Mouse (Mus musculus) MEL (cell line): ENCODE measurements at regions not wholly inside any gene's neighbourhood (a gene's known extent, or its start where the extent isn't known, plus 50 kb on each side); places are given as distances from the start of the nearest gene placed in this dataset.

Experiments used
- DNase-seq: peaks from one replicate; pipeline ENCODE4 v3.0.0; 2011; ENCODE audit warnings: low read depth, low spot score
- H3K27ac ChIP-seq: 2 replicates; pipeline ENCODE4 v1.5.1; 2012; ENCODE audit warnings: low read depth, mild to moderate bottlenecking, control low read depth, low read length, moderate library complexity; ENCODE audit not compliant: control insufficient read depth
- H3K27me3 ChIP-seq, 2 experiments: fragments of 150-350 bp in 1 of 2; sonication (generic) in 1 of 2; 2 replicates each; pipeline ENCODE4 v1.6.1; 2012; ENCODE audit warnings: low read length in 2 of 2, mild to moderate bottlenecking in 2 of 2, improper control_type of control experiment in 1 of 2, moderate library complexity in 1 of 2; ENCODE audit not compliant: insufficient read depth in 2 of 2, control insufficient read depth in 1 of 2
- H3K36me3 ChIP-seq, 2 experiments: 2 replicates each; pipeline ENCODE4 v1.6.1; 2012 to 2014; ENCODE audit warnings: low read length in 2 of 2, improper control_type of control experiment in 1 of 2, inconsistent platforms in 1 of 2, mild to moderate bottlenecking in 1 of 2; ENCODE audit not compliant: insufficient read depth in 2 of 2, control insufficient read depth in 1 of 2
- H3K4me1 ChIP-seq, 2 experiments: fragments of 150-350 bp in 1 of 2; sonication (generic) in 1 of 2; 2 replicates each; pipeline ENCODE4 v1.6.1; 2012; ENCODE audit warnings: low read length in 2 of 2, improper control_type of control experiment in 1 of 2, mild to moderate bottlenecking in 1 of 2; ENCODE audit not compliant: insufficient read depth in 2 of 2, control insufficient read depth in 1 of 2
- H3K4me3 ChIP-seq, 2 experiments: fragments of 150-350 bp in 1 of 2; sonication (generic) in 1 of 2; 2 replicates each; pipeline ENCODE4 v1.5.1; 2012; ENCODE audit warnings: low read depth in 2 of 2, low read length in 2 of 2, mild to moderate bottlenecking in 2 of 2, moderate library complexity in 2 of 2, control low read depth in 1 of 2, improper control_type of control experiment in 1 of 2; ENCODE audit not compliant: control insufficient read depth in 1 of 2, insufficient read depth in 1 of 2
- H3K79me2 ChIP-seq: 2 replicates; pipeline ENCODE4 v1.6.1; 2012; ENCODE audit warnings: mild to moderate bottlenecking, low read length, moderate library complexity; ENCODE audit not compliant: control insufficient read depth, poor library complexity, insufficient read depth
- H3K9ac ChIP-seq: 2 replicates; pipeline ENCODE4 v1.6.1; 2012; ENCODE audit warnings: low read depth, mild to moderate bottlenecking, control low read depth, low read length, moderate library complexity; ENCODE audit not compliant: control insufficient read depth, poor library complexity, severe bottlenecking
- H3K9me3 ChIP-seq: fragments of 150-350 bp; sonication (generic); replicated peaks from 2 replicates; pipeline ENCODE4 v1.6.1; 2012; ENCODE audit warnings: mild to moderate bottlenecking, low read length, improper control_type of control experiment, moderate library complexity; ENCODE audit not compliant: insufficient read depth
- CTCF ChIP-seq, 3 experiments: IDR thresholded peaks in 2 of 3; conservative IDR thresholded peaks in 1 of 3; 2 replicates each; pipeline ENCODE4 v1.5.1; 2011 to 2012; ENCODE audit warnings: low read length in 3 of 3, low read depth in 2 of 3, mild to moderate bottlenecking in 2 of 3, improper control_type of control experiment in 1 of 3, inconsistent platforms in 1 of 3, mixed read lengths in 1 of 3, moderate library complexity in 1 of 3; ENCODE audit not compliant: control insufficient read depth in 1 of 3, insufficient read depth in 1 of 3, poor library complexity in 1 of 3, severe bottlenecking in 1 of 3
- E2F4 ChIP-seq: IDR thresholded peaks from 2 replicates; pipeline ENCODE4 v1.6.1; 2011; ENCODE audit warnings: low read depth, low read length, improper control_type of control experiment, borderline replicate concordance
- EP300 ChIP-seq, 2 experiments: IDR thresholded peaks; 2 replicates each; pipeline ENCODE4 v1.6.1; 2011; ENCODE audit warnings: improper control_type of control experiment in 2 of 2, low read length in 2 of 2, low read depth in 1 of 2, mild to moderate bottlenecking in 1 of 2
- ETS1 ChIP-seq: IDR thresholded peaks from 2 replicates; pipeline ENCODE4 v1.6.1; 2012; ENCODE audit warnings: low read depth, mild to moderate bottlenecking, inconsistent platforms, low read length, improper control_type of control experiment, moderate library complexity
- GABPA ChIP-seq: IDR thresholded peaks from 2 replicates; pipeline ENCODE4 v1.6.1; 2012; ENCODE audit warnings: low read depth, mild to moderate bottlenecking, inconsistent platforms, low read length, improper control_type of control experiment, moderate library complexity
- HCFC1 ChIP-seq: IDR thresholded peaks from 2 replicates; pipeline ENCODE4 v1.6.1; 2012; ENCODE audit warnings: low read depth, mild to moderate bottlenecking, inconsistent platforms, low read length, improper control_type of control experiment, moderate library complexity
- JUND ChIP-seq: IDR thresholded peaks from 2 replicates; pipeline ENCODE4 v1.6.1; 2011; ENCODE audit warnings: low read depth, mild to moderate bottlenecking, improper control_type of control experiment, low read length
- MAX ChIP-seq: IDR thresholded peaks from 2 replicates; pipeline ENCODE4 v1.6.1; 2011; ENCODE audit warnings: low read length, improper control_type of control experiment
- MAZ ChIP-seq: IDR thresholded peaks from 2 replicates; pipeline ENCODE4 v1.6.1; 2012; ENCODE audit warnings: low read depth, mild to moderate bottlenecking, inconsistent platforms, low read length, improper control_type of control experiment
- MEF2A ChIP-seq: IDR thresholded peaks from 2 replicates; pipeline ENCODE4 v1.6.1; 2014; ENCODE audit warnings: low read depth, mild to moderate bottlenecking, inconsistent platforms, low read length, improper control_type of control experiment; ENCODE audit not compliant: poor library complexity, insufficient replicate concordance, severe bottlenecking; ENCODE audit errors: extremely low read depth
- MXI1 ChIP-seq: IDR thresholded peaks from 2 replicates; pipeline ENCODE4 v1.6.1; 2011; ENCODE audit warnings: mild to moderate bottlenecking, low read depth, low read length, improper control_type of control experiment
- MYB ChIP-seq: IDR thresholded peaks from 2 replicates; pipeline ENCODE4 v1.6.1; 2011; ENCODE audit warnings: mild to moderate bottlenecking, low read depth, low read length, improper control_type of control experiment
- MYC ChIP-seq: IDR thresholded peaks from 2 replicates; pipeline ENCODE4 v1.6.1; 2011; ENCODE audit warnings: low read depth, mild to moderate bottlenecking, low read length, improper control_type of control experiment, moderate library complexity
- NRF1 ChIP-seq: IDR thresholded peaks from 2 replicates; pipeline ENCODE4 v1.6.1; 2014; ENCODE audit warnings: low read depth, mild to moderate bottlenecking, inconsistent platforms, low read length, improper control_type of control experiment, moderate library complexity; ENCODE audit not compliant: poor library complexity, insufficient read depth, severe bottlenecking
- POLR2AphosphoS5 ChIP-seq: IDR thresholded peaks from 2 replicates; pipeline ENCODE4 v1.6.1; 2012; ENCODE audit warnings: low read depth, borderline replicate concordance, mild to moderate bottlenecking, inconsistent platforms, low read length, moderate library complexity, mixed read lengths
- RCOR1 ChIP-seq: IDR thresholded peaks from 2 replicates; pipeline ENCODE4 v1.6.1; 2012; ENCODE audit warnings: low read depth, mild to moderate bottlenecking, inconsistent platforms, low read length, improper control_type of control experiment
- TAL1 ChIP-seq: IDR thresholded peaks from 2 replicates; pipeline ENCODE4 v1.6.1; 2012; ENCODE audit warnings: mild to moderate bottlenecking, inconsistent platforms, low read length, moderate library complexity, mixed read lengths
- TCF12 ChIP-seq: IDR thresholded peaks from 2 replicates; pipeline ENCODE4 v1.6.1; 2014; ENCODE audit warnings: low read depth, mild to moderate bottlenecking, inconsistent platforms, low read length, improper control_type of control experiment, moderate library complexity
- ZNF384 ChIP-seq: IDR thresholded peaks from 2 replicates; pipeline ENCODE4 v1.6.1; 2012; ENCODE audit warnings: low read depth, mild to moderate bottlenecking, inconsistent platforms, low read length, improper control_type of control experiment

GRCm38 (mm10) chr11:63245041-63245440 is 116.3 kb downstream of the Pmp22 start:
- Histone ChIP-seq H3K27ac (no peak overlapping the region), H3K79me2 (no peaks in the 10 kb centered on the region), H3K9me3 (no peaks in the 10 kb centered on the region), H3K4me3 (no peak overlapping the region), H3K36me3 (no peaks in the 10 kb centered on the region), H3K9ac (no peak overlapping the region), H3K27me3 (no peaks in the 10 kb centered on the region), H3K4me1 (no peaks in the 10 kb centered on the region)
- no peak for TF ChIP-seq TAL1
- no peak for TF ChIP-seq ETS1
- no peak for TF ChIP-seq JUND
- TF ChIP-seq MYB = no peak
- no peak for TF ChIP-seq MEF2A
- TF ChIP-seq GABPA = no peak
- no peak for TF ChIP-seq MXI1
- TF ChIP-seq E2F4 = no peak
- TF ChIP-seq EP300 (IDR thresholded peaks at IDR 0.05; ENCODE audit: low read depth in 1 of 2, low read length in 2 of 2) = no peak
- no peak for TF ChIP-seq POLR2AphosphoS5
- DNase-seq = no peak

GRCm38 (mm10) chr11:63246052-63246661 is 117.4 kb downstream of the Pmp22 start:
- H3K9ac ChIP-seq = no peak overlapping the region

More at GRCm38 (mm10) chr11:63246052-63246661, 117.4 kb downstream of the Pmp22 start:
- no peaks in the 10 kb centered on the region for H3K36me3 ChIP-seq
- H3K27me3 ChIP-seq = no peaks in the 10 kb centered on the region
- H3K4me3 ChIP-seq = no peak overlapping the region
- no peak overlapping the region for H3K27ac ChIP-seq
- TF ChIP-seq HCFC1 (no peak), MEF2A (no peak), MAZ (no peak), MAX (no peak), ZNF384 (no peak), MYC (no peak), RCOR1 (no peak), CTCF (IDR thresholded peaks at IDR 0.05 in 2 of 3, conservative IDR thresholded peaks at IDR 0.05 in 1 of 3; ENCODE audit: control insufficient read depth in 1 of 3, insufficient read depth in 1 of 3, low read depth in 2 of 3, low read length in 3 of 3, poor library complexity in 1 of 3, severe bottlenecking in 1 of 3) (no peak), TAL1 (no peak), NRF1 (no peak), JUND (no peak), E2F4 (no peak), TCF12 (no peak), EP300 (IDR thresholded peaks at IDR 0.05; ENCODE audit: low read depth in 1 of 2, low read length in 2 of 2) (no peak)
- no peaks in the 10 kb centered on the region for H3K9me3 ChIP-seq
- no peaks in the 10 kb centered on the region for H3K4me1 ChIP-seq
- no peaks in the 10 kb centered on the region for H3K79me2 ChIP-seq
- no peak for DNase-seq
